ENCODE assay signal across 8 mouse cellular contexts in the genomic region with DNA sequence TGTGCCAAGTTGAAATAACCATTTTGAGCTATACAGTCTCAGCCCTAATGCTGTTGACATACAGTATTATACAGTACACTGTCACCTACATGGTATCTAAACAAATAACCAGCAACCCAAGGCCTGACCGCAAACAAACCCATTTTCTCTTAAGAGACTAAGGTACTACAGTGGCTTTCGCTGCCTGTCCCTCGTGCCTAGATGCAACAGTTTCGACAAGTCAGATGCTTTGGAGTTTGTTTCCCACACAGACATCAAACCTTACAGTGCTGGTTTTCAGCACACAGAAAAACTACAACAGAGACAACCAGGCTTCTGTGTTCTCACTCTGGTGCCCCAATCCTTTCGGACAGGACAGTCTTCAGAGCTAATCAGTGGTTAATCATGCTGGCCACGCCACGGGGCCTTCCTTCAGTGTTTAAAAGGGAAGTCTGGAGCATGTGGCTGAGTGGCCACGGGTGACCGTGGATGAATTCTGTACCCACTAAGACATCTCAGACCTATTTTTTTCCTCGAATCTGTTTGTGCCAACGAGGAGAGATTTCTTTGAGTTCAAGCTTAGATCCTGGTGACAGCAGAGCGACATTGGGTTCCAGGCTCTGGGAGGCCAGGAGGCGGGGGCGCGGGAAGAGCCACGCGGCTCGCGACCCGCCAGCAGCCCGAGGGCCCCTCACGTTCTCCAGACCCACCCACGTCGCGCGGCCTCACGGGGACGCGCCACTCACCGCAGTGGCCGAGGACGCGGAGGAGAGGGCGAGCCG. TPM values are rescaled to one million over a fixed set of nuclear protein-coding genes. Genes with fewer than 3 reads are reported as not detected.
DNase-seq lines count a peak whose midpoint lies in the region; ATAC-seq and TF ChIP-seq lines count a peak whose summit lies in the region.

No protein-coding gene starts in this region.

- intact Hi-C loops in left cerebral cortex, adult 2 months (cut with DNase I): loop anchor here (1.0 to 5.0 kb wide), 3 partner anchors 69 to 1758 kb away; no protein-coding TSS in a partner anchor
- intact Hi-C loops in left cerebral cortex, postnatal 4 days (cut with DNase I): no loop called here

- DNase-seq in left cerebral cortex, adult 2 months (ENCODE audit: extremely low spot score in 1 of 2, low spot score in 2 of 2): no peak
- no peak for DNase-seq in left cerebral cortex, postnatal 4 days
- DNase-seq in adipocyte (ENCODE audit: low spot score): peak; percentile 33
- DNase-seq in frontal cortex, adult 2 months (ENCODE audit: extremely low spot score in 1 of 2, low spot score in 1 of 2): no peak
- DNase-seq in cerebellum, postnatal 25 days: no peak

- H3K4me1 ChIP-seq in liver, embryonic 12.5 days: peaks cover 27% of the 10 kb centered on the region
- peaks cover 28% of the 10 kb centered on the region for H3K4me1 ChIP-seq in neural tube, embryonic 13.5 days (replicated peaks)

- no peaks in the 10 kb centered on the region for H3K9me3 ChIP-seq in liver, embryonic 12.5 days (replicated peaks)
- H3K9me3 ChIP-seq in neural tube, embryonic 13.5 days: no peaks in the 10 kb centered on the region

- H3K36me3 ChIP-seq in liver, embryonic 12.5 days: peaks cover 37% of the 10 kb centered on the region
- peaks cover 36% of the 10 kb centered on the region for H3K36me3 ChIP-seq in neural tube, embryonic 13.5 days

- 4% methylated on average over 35 of the region's 35 CpGs for WGBS in liver, embryonic 12.5 days (ENCODE audit: insufficient replicate concordance)
- 7% methylated on average over 35 of the region's 35 CpGs for WGBS in neural tube, embryonic 13.5 days

- ATAC-seq in granulocyte monocyte progenitor cell, adult 5-6 weeks (replicated peaks; ENCODE audit: poor library complexity, severe bottlenecking): peak; percentile 21
- peak; percentile 60 for ATAC-seq in liver, embryonic 12.5 days
- peak; percentile 62 for ATAC-seq in neural tube, embryonic 13.5 days (ENCODE audit: low read depth)

- TF ChIP-seq CTCF in left cerebral cortex, adult 2 months (IDR thresholded peaks at IDR 0.05): no peak

- peak overlapping the region; percentile 74 for H3K27ac ChIP-seq in left cerebral cortex, adult 2 months
- H3K27ac ChIP-seq in liver, embryonic 12.5 days: peak overlapping the region; percentile 83
- H3K27ac ChIP-seq in neural tube, embryonic 13.5 days (replicated peaks): peak overlapping the region; percentile 82

- peak overlapping the region; percentile 95 for H3K4me3 ChIP-seq in left cerebral cortex, adult 2 months
- H3K4me3 ChIP-seq in liver, embryonic 12.5 days: peak overlapping the region; percentile 89
- peak overlapping the region; percentile 74 for H3K4me3 ChIP-seq in neural tube, embryonic 13.5 days

- H3K9ac ChIP-seq in liver, embryonic 12.5 days: peak overlapping the region; percentile 89
- peak overlapping the region; percentile 89 for H3K9ac ChIP-seq in neural tube, embryonic 13.5 days

- peak overlapping the region; percentile 74 for H3K4me2 ChIP-seq in liver, embryonic 12.5 days
- H3K4me2 ChIP-seq in neural tube, embryonic 13.5 days: peak overlapping the region; percentile 79

- no peaks in the 10 kb centered on the region for H3K27me3 ChIP-seq in liver, embryonic 12.5 days (replicated peaks)
- no peaks in the 10 kb centered on the region for H3K27me3 ChIP-seq in neural tube, embryonic 13.5 days

RNA-seq across cellular contexts. Expression of a gene that starts 0.4 kb away (rescaled TPM):
- 10 to 100 TPM; 32.9 to 35.7 TPM for total RNA-seq in left cerebral cortex, adult 2 months (2021)
- total RNA-seq in left cerebral cortex, postnatal 4 days (2021): 10 to 100 TPM; 56.8 to 57.2 TPM
- 79.9 and 90.0 TPM in 2 replicates for total RNA-seq in granulocyte monocyte progenitor cell, adult 5-6 weeks (2014; fragmentation: Nextera tagmentation)
- 133 and 136 TPM in 2 replicates for total RNA-seq in granulocyte monocyte progenitor cell, adult 5-6 weeks (2017)
- polyA plus RNA-seq in liver, embryonic 12.5 days (2016; fragmentation: Nextera tagmentation; extraction: Ambion mirVana): 41.8 and 43.7 TPM in 2 replicates
- polyA plus RNA-seq in neural tube, embryonic 13.5 days (2015; fragmentation: Nextera tagmentation; extraction: Ambion mirVana): 76.1 and 78.9 TPM in 2 replicates
- 41.2 and 47.4 TPM in 2 replicates for polyA plus RNA-seq in frontal cortex, adult 2 months (2012; rRNA removed)
